Mouse (Mus musculus): ENCODE results near the gene Mymk. TPM values are rescaled to one million over a fixed set of nuclear protein-coding genes. Genes with fewer than 3 reads are reported as not detected.

Mymk gene
- polyA plus RNA-seq, 1 experiment from 2014 or later: 0.54 TPM

- Histone ChIP-seq H3K4me3 (ENCODE audit: low read length) (no peak overlapping the region), H3K4me1 (ENCODE audit: control insufficient read depth, insufficient read depth, low read length) (no peaks in the 10 kb centered on the region), H3K27ac (ENCODE audit: low read depth, low read length) (no peak overlapping the region), H3K9me3 (ENCODE audit: control insufficient read depth, low read length) (no peaks in the 10 kb centered on the region), H3K27me3 (ENCODE audit: control insufficient read depth, insufficient read depth, low read length) (no peaks in the 10 kb centered on the region), H3K9ac (ENCODE audit: low read depth, low read length) (no peak overlapping the region), H3K4me2 (replicated peaks; ENCODE audit: low read depth, low read length) (no peak overlapping the region), H3K36me3 (ENCODE audit: control insufficient read depth, insufficient read depth, low read length) (no peaks in the 10 kb centered on the region)
- ATAC-seq (ENCODE audit: low FRiP score, low TSS enrichment): no peak
- WGBS: 66% methylated on average over 7 of the region's 7 CpGs
Measured at GRCm38 (mm10) chr2:27103554-27103953, 31.6 kb upstream of the Mymk start.

- no peak overlapping the region for H3K4me2 ChIP-seq (replicated peaks; ENCODE audit: low read depth, low read length)
- H3K4me1 ChIP-seq (ENCODE audit: control insufficient read depth, insufficient read depth, low read length): peaks cover 9% of the 10 kb centered on the region
- H3K36me3 ChIP-seq (ENCODE audit: control insufficient read depth, insufficient read depth, low read length): no peaks in the 10 kb centered on the region
- ATAC-seq (ENCODE audit: low FRiP score, low TSS enrichment): peak; percentile 67; the same call in 1 of the 2 replicates
- WGBS: 24% methylated on average over 6 of the region's 6 CpGs
- no peak overlapping the region for H3K27ac ChIP-seq (ENCODE audit: low read depth, low read length)
- no peaks in the 10 kb centered on the region for H3K9me3 ChIP-seq (ENCODE audit: control insufficient read depth, low read length)
- no peak overlapping the region for H3K9ac ChIP-seq (ENCODE audit: low read depth, low read length)
- H3K4me3 ChIP-seq (ENCODE audit: low read length): no peak overlapping the region
- H3K27me3 ChIP-seq (ENCODE audit: control insufficient read depth, insufficient read depth, low read length): no peaks in the 10 kb centered on the region
Measured at GRCm38 (mm10) chr2:27097776-27098175, 25.8 kb upstream of the Mymk start.

- Histone ChIP-seq H3K4me3 (ENCODE audit: low read length) (no peak overlapping the region), H3K9ac (ENCODE audit: low read depth, low read length) (no peak overlapping the region), H3K27ac (ENCODE audit: low read depth, low read length) (no peak overlapping the region), H3K4me2 (replicated peaks; ENCODE audit: low read depth, low read length) (no peak overlapping the region), H3K36me3 (ENCODE audit: control insufficient read depth, insufficient read depth, low read length) (no peaks in the 10 kb centered on the region), H3K27me3 (ENCODE audit: control insufficient read depth, insufficient read depth, low read length) (no peaks in the 10 kb centered on the region), H3K4me1 (ENCODE audit: control insufficient read depth, insufficient read depth, low read length) (peaks cover 9% of the 10 kb centered on the region), H3K9me3 (ENCODE audit: control insufficient read depth, low read length) (no peaks in the 10 kb centered on the region)
- no peak for ATAC-seq (ENCODE audit: low FRiP score, low TSS enrichment)
- WGBS: 41% methylated on average over 6 of the region's 6 CpGs
Measured at GRCm38 (mm10) chr2:27097241-27097656, 25.3 kb upstream of the Mymk start.

- ATAC-seq (ENCODE audit: low FRiP score, low TSS enrichment): no peak
- H3K27ac ChIP-seq (ENCODE audit: low read depth, low read length): no peak overlapping the region
- H3K27me3 ChIP-seq (ENCODE audit: control insufficient read depth, insufficient read depth, low read length): no peaks in the 10 kb centered on the region
- no peaks in the 10 kb centered on the region for H3K36me3 ChIP-seq (ENCODE audit: control insufficient read depth, insufficient read depth, low read length)
- peaks cover 9% of the 10 kb centered on the region for H3K4me1 ChIP-seq (ENCODE audit: control insufficient read depth, insufficient read depth, low read length)
- H3K4me3 ChIP-seq (ENCODE audit: low read length): no peak overlapping the region
- 47% methylated on average over 13 of the region's 13 CpGs for WGBS
- H3K9ac ChIP-seq (ENCODE audit: low read depth, low read length): no peak overlapping the region
- H3K4me2 ChIP-seq (replicated peaks; ENCODE audit: low read depth, low read length): no peak overlapping the region
- H3K9me3 ChIP-seq (ENCODE audit: control insufficient read depth, low read length): no peaks in the 10 kb centered on the region
Measured at GRCm38 (mm10) chr2:27096341-27096981, 24.5 kb upstream of the Mymk start.

GRCm38 (mm10) chr2:27095178-27095577 is 23.2 kb upstream of the Mymk start:
- peaks cover 9% of the 10 kb centered on the region for H3K4me1 ChIP-seq (ENCODE audit: control insufficient read depth, insufficient read depth, low read length)
- ATAC-seq (ENCODE audit: low FRiP score, low TSS enrichment): no peak

GRCm38 (mm10) chr2:27089238-27089637 is 17.3 kb upstream of the Mymk start:
- no peaks in the 10 kb centered on the region for H3K27me3 ChIP-seq (ENCODE audit: control insufficient read depth, insufficient read depth, low read length)
- peaks cover 18% of the 10 kb centered on the region; the same call in 1 of the 2 replicates for H3K4me1 ChIP-seq (ENCODE audit: control insufficient read depth, insufficient read depth, low read length)
- ATAC-seq (ENCODE audit: low FRiP score, low TSS enrichment): no peak
- no peak overlapping the region for H3K9ac ChIP-seq (ENCODE audit: low read depth, low read length)
- H3K4me3 ChIP-seq (ENCODE audit: low read length): no peak overlapping the region
- WGBS: 39% methylated on average over 1 of the region's 1 CpGs
- no peaks in the 10 kb centered on the region for H3K36me3 ChIP-seq (ENCODE audit: control insufficient read depth, insufficient read depth, low read length)
- no peak overlapping the region for H3K4me2 ChIP-seq (replicated peaks; ENCODE audit: low read depth, low read length)
- no peaks in the 10 kb centered on the region for H3K9me3 ChIP-seq (ENCODE audit: control insufficient read depth, low read length)
- no peak overlapping the region for H3K27ac ChIP-seq (ENCODE audit: low read depth, low read length)

More at GRCm38 (mm10) chr2:27095178-27095577, 23.2 kb upstream of the Mymk start:
- no peak overlapping the region for H3K4me2 ChIP-seq (replicated peaks; ENCODE audit: low read depth, low read length)
- no peaks in the 10 kb centered on the region for H3K36me3 ChIP-seq (ENCODE audit: control insufficient read depth, insufficient read depth, low read length)
- WGBS: 91% methylated on average over 7 of the region's 7 CpGs
- no peak overlapping the region for H3K4me3 ChIP-seq (ENCODE audit: low read length)
- no peaks in the 10 kb centered on the region for H3K27me3 ChIP-seq (ENCODE audit: control insufficient read depth, insufficient read depth, low read length)
- H3K27ac ChIP-seq (ENCODE audit: low read depth, low read length): no peak overlapping the region
- no peaks in the 10 kb centered on the region for H3K9me3 ChIP-seq (ENCODE audit: control insufficient read depth, low read length)
- no peak overlapping the region for H3K9ac ChIP-seq (ENCODE audit: low read depth, low read length)

- H3K4me1 ChIP-seq (ENCODE audit: control insufficient read depth, insufficient read depth, low read length): peaks cover 22% of the 10 kb centered on the region; the same call in 1 of the 2 replicates
- H3K4me3 ChIP-seq (ENCODE audit: low read length): no peak overlapping the region
- 60% methylated on average over 5 of the region's 5 CpGs for WGBS
- H3K36me3 ChIP-seq (ENCODE audit: control insufficient read depth, insufficient read depth, low read length): no peaks in the 10 kb centered on the region
- H3K9me3 ChIP-seq (ENCODE audit: control insufficient read depth, low read length): no peaks in the 10 kb centered on the region
- no peaks in the 10 kb centered on the region for H3K27me3 ChIP-seq (ENCODE audit: control insufficient read depth, insufficient read depth, low read length)
- H3K9ac ChIP-seq (ENCODE audit: low read depth, low read length): peak overlapping the region; percentile 12; the same call in 1 of the 2 replicates
- ATAC-seq (ENCODE audit: low FRiP score, low TSS enrichment): no peak
- H3K4me2 ChIP-seq (replicated peaks; ENCODE audit: low read depth, low read length): no peak overlapping the region
- H3K27ac ChIP-seq (ENCODE audit: low read depth, low read length): peak overlapping the region; percentile 30; the same call in 1 of the 2 replicates
Measured at GRCm38 (mm10) chr2:27088700-27089099, 16.7 kb upstream of the Mymk start.

- Histone ChIP-seq H3K4me1 (ENCODE audit: control insufficient read depth, insufficient read depth, low read length) (peaks cover 24% of the 10 kb centered on the region; the same call in 1 of the 2 replicates), H3K4me2 (replicated peaks; ENCODE audit: low read depth, low read length) (no peak overlapping the region), H3K9me3 (ENCODE audit: control insufficient read depth, low read length) (no peaks in the 10 kb centered on the region), H3K36me3 (ENCODE audit: control insufficient read depth, insufficient read depth, low read length) (no peaks in the 10 kb centered on the region), H3K4me3 (ENCODE audit: low read length) (no peak overlapping the region), H3K27ac (ENCODE audit: low read depth, low read length) (peak overlapping the region; percentile 30; the same call in 1 of the 2 replicates), H3K9ac (ENCODE audit: low read depth, low read length) (peak overlapping the region; percentile 12; the same call in 1 of the 2 replicates), H3K27me3 (ENCODE audit: control insufficient read depth, insufficient read depth, low read length) (no peaks in the 10 kb centered on the region)
- WGBS: 61% methylated on average over 18 of the region's 18 CpGs
- ATAC-seq (ENCODE audit: low FRiP score, low TSS enrichment): no peak
Measured at GRCm38 (mm10) chr2:27088071-27088644, 16.2 kb upstream of the Mymk start.

- H3K27ac ChIP-seq (ENCODE audit: low read depth, low read length): no peak overlapping the region
- no peak overlapping the region for H3K4me3 ChIP-seq (ENCODE audit: low read length)
- no peak overlapping the region for H3K9ac ChIP-seq (ENCODE audit: low read depth, low read length)
- no peaks in the 10 kb centered on the region for H3K27me3 ChIP-seq (ENCODE audit: control insufficient read depth, insufficient read depth, low read length)
- no peaks in the 10 kb centered on the region for H3K36me3 ChIP-seq (ENCODE audit: control insufficient read depth, insufficient read depth, low read length)
- 85% methylated on average over 5 of the region's 5 CpGs for WGBS
- H3K4me1 ChIP-seq (ENCODE audit: control insufficient read depth, insufficient read depth, low read length): peaks cover 24% of the 10 kb centered on the region; the same call in 1 of the 2 replicates
- no peaks in the 10 kb centered on the region for H3K9me3 ChIP-seq (ENCODE audit: control insufficient read depth, low read length)
- no peak for ATAC-seq (ENCODE audit: low FRiP score, low TSS enrichment)
- no peak overlapping the region for H3K4me2 ChIP-seq (replicated peaks; ENCODE audit: low read depth, low read length)
Measured at GRCm38 (mm10) chr2:27087581-27087980, 15.6 kb upstream of the Mymk start.
